Comparison of ENCODE assay signal across 18 mouse cellular contexts in genomic region chr5:120425711-120426110, GRCm38 (mm10). TPM values are rescaled to one million over a fixed set of nuclear protein-coding genes. Genes with fewer than 3 reads are reported as not detected.
DNase-seq lines count a peak whose midpoint lies in the region; ATAC-seq lines count a peak whose summit lies in the region.
"Had no signal": no experiment of that assay in that cellular context is flagged by ENCODE, and none has a peak within 500 bp of the region (broad histone marks: within the 10 kb centered on the region; RNA-seq: fewer than 3 reads in every experiment).

No protein-coding gene starts in this region.

- H3K36me3 ChIP-seq in neural tube, embryonic 11.5 days (ENCODE audit: control insufficient read depth, insufficient read depth, low read length) = no peaks in the 10 kb centered on the region
- H3K36me3 ChIP-seq in hindbrain, embryonic 12.5 days = no peaks in the 10 kb centered on the region
- H3K36me3 ChIP-seq in midbrain, embryonic 12.5 days = no peaks in the 10 kb centered on the region
- H3K36me3 ChIP-seq in neural tube, embryonic 15.5 days = no peaks in the 10 kb centered on the region
- no peaks in the 10 kb centered on the region for H3K36me3 ChIP-seq in kidney, embryonic 16.5 days (ENCODE audit: insufficient read depth, low read length)
- H3K36me3 ChIP-seq in heart, embryonic 12.5 days = no peaks in the 10 kb centered on the region
- H3K36me3 ChIP-seq: kidney, embryonic 15.5 days had no signal

- no peak for ATAC-seq in neural tube, embryonic 11.5 days (ENCODE audit: insufficient read depth, low FRiP score, low TSS enrichment)
- ATAC-seq in hindbrain, embryonic 12.5 days (ENCODE audit: low FRiP score) = peak; percentile 18; the same call in 1 of the 2 replicates
- ATAC-seq in midbrain, embryonic 12.5 days (ENCODE audit: low FRiP score, low read depth) = no peak
- ATAC-seq in neural tube, embryonic 15.5 days (ENCODE audit: low FRiP score) = no peak; the same call in 1 of the 2 replicates
- no peak for ATAC-seq in kidney, embryonic 16.5 days (ENCODE audit: low FRiP score, low TSS enrichment)
- no peak for ATAC-seq in heart, embryonic 12.5 days (ENCODE audit: insufficient number of reproducible peaks, low FRiP score)

- H3K4me3 ChIP-seq in neural tube, embryonic 11.5 days (ENCODE audit: low read depth, low read length) = 0 out of 2 replicates have a peak overlapping the region, but pooled peaks have one; percentile 13
- H3K4me3 ChIP-seq in hindbrain, embryonic 12.5 days = peak overlapping the region; percentile 55
- peak overlapping the region; percentile 55 for H3K4me3 ChIP-seq in midbrain, embryonic 12.5 days
- peak overlapping the region; percentile 38 for H3K4me3 ChIP-seq in neural tube, embryonic 15.5 days (replicated peaks)
- no peak overlapping the region for H3K4me3 ChIP-seq in kidney, embryonic 16.5 days (ENCODE audit: low read length)
- H3K4me3 ChIP-seq in heart, embryonic 12.5 days = no peak overlapping the region
- H3K4me3 ChIP-seq: kidney, embryonic 15.5 days had no signal

- peak overlapping the region; percentile 19; the same call in 1 of the 2 replicates for H3K4me2 ChIP-seq in neural tube, embryonic 11.5 days (ENCODE audit: low read depth)
- peak overlapping the region; percentile 59 for H3K4me2 ChIP-seq in hindbrain, embryonic 12.5 days (replicated peaks)
- H3K4me2 ChIP-seq in midbrain, embryonic 12.5 days (replicated peaks) = peak overlapping the region; percentile 52
- peak overlapping the region; percentile 55 for H3K4me2 ChIP-seq in neural tube, embryonic 15.5 days
- H3K4me2 ChIP-seq in kidney, embryonic 16.5 days (replicated peaks; ENCODE audit: low read depth, low read length) = no peak overlapping the region
- H3K4me2 ChIP-seq in heart, embryonic 12.5 days = no peak overlapping the region
- H3K4me2 ChIP-seq: kidney, embryonic 15.5 days; lung, embryonic 14.5 days had no signal

- peak overlapping the region; percentile 44 for H3K9ac ChIP-seq in neural tube, embryonic 11.5 days (ENCODE audit: low read length)
- H3K9ac ChIP-seq in hindbrain, embryonic 12.5 days = peak overlapping the region; percentile 75
- peak overlapping the region; percentile 59 for H3K9ac ChIP-seq in midbrain, embryonic 12.5 days (replicated peaks)
- peak overlapping the region; percentile 48 for H3K9ac ChIP-seq in neural tube, embryonic 15.5 days (replicated peaks)
- no peak overlapping the region for H3K9ac ChIP-seq in kidney, embryonic 16.5 days (replicated peaks; ENCODE audit: low read length)
- no peak overlapping the region for H3K9ac ChIP-seq in heart, embryonic 12.5 days
- H3K9ac ChIP-seq: kidney, embryonic 15.5 days; lung, embryonic 14.5 days had no signal

- 0% methylated on average over 9 of the region's 20 CpGs for WGBS in neural tube, embryonic 11.5 days
- WGBS in hindbrain, embryonic 12.5 days = 0% methylated on average over 16 of the region's 20 CpGs
- 0% methylated on average over 19 of the region's 20 CpGs for WGBS in midbrain, embryonic 12.5 days
- 0% methylated on average over 13 of the region's 20 CpGs for WGBS in neural tube, embryonic 15.5 days
- 0% methylated on average over 15 of the region's 20 CpGs for WGBS in kidney, embryonic 16.5 days
- 0% methylated on average over 11 of the region's 20 CpGs for WGBS in heart, embryonic 12.5 days

- peaks cover 8% of the 10 kb centered on the region; the same call in 1 of the 2 replicates for H3K4me1 ChIP-seq in neural tube, embryonic 11.5 days (ENCODE audit: control insufficient read depth, insufficient read depth, low read length)
- peaks cover 18% of the 10 kb centered on the region for H3K4me1 ChIP-seq in hindbrain, embryonic 12.5 days
- peaks cover 24% of the 10 kb centered on the region for H3K4me1 ChIP-seq in midbrain, embryonic 12.5 days
- 0 out of 2 replicates have a peak, but pooled peaks cover 6% of the 10 kb centered on the region for H3K4me1 ChIP-seq in neural tube, embryonic 15.5 days
- H3K4me1 ChIP-seq in kidney, embryonic 16.5 days (ENCODE audit: insufficient read depth, low read length) = no peaks in the 10 kb centered on the region
- no peaks in the 10 kb centered on the region for H3K4me1 ChIP-seq in heart, embryonic 12.5 days (replicated peaks)

- peak; percentile 32 for DNase-seq in neural tube, embryonic 11.5 days (ENCODE audit: low spot score)
- no peak for DNase-seq in neural tube, embryonic 10.5 days (ENCODE audit: extremely low spot score, low spot score)
- no peak for DNase-seq in left cerebral cortex, adult 8-10 months (ENCODE audit: low spot score in 2 of 2)
- DNase-seq: adrenal gland, adult 8-10 months; cerebellum, adult 8-10 months; lung, embryonic 14.5 days; right cerebral cortex, postnatal 25 days had no signal

- no peaks in the 10 kb centered on the region for H3K9me3 ChIP-seq in neural tube, embryonic 11.5 days (ENCODE audit: control insufficient read depth, low read length)
- H3K9me3 ChIP-seq in hindbrain, embryonic 12.5 days (replicated peaks) = no peaks in the 10 kb centered on the region
- H3K9me3 ChIP-seq in midbrain, embryonic 12.5 days = no peaks in the 10 kb centered on the region
- H3K9me3 ChIP-seq in neural tube, embryonic 15.5 days (replicated peaks) = no peaks in the 10 kb centered on the region
- no peaks in the 10 kb centered on the region for H3K9me3 ChIP-seq in kidney, embryonic 16.5 days (ENCODE audit: low read length)
- no peaks in the 10 kb centered on the region for H3K9me3 ChIP-seq in heart, embryonic 12.5 days (replicated peaks)
- H3K9me3 ChIP-seq: kidney, embryonic 15.5 days had no signal

- peak overlapping the region; percentile 31; the same call in 1 of the 2 replicates for H3K27ac ChIP-seq in neural tube, embryonic 11.5 days (ENCODE audit: low read depth, low read length)
- peak overlapping the region; percentile 95 for H3K27ac ChIP-seq in hindbrain, embryonic 12.5 days
- peak overlapping the region; percentile 88 for H3K27ac ChIP-seq in midbrain, embryonic 12.5 days (replicated peaks)
- H3K27ac ChIP-seq in neural tube, embryonic 15.5 days (replicated peaks) = peak overlapping the region; percentile 91
- H3K27ac ChIP-seq in kidney, embryonic 16.5 days (ENCODE audit: low read length) = no peak overlapping the region
- H3K27ac ChIP-seq in heart, embryonic 12.5 days (ENCODE audit: poor library complexity, severe bottlenecking) = no peak overlapping the region
- H3K27ac ChIP-seq: kidney, embryonic 15.5 days; macrophage had no signal

- peaks cover 83% of the 10 kb centered on the region for H3K27me3 ChIP-seq in neural tube, embryonic 11.5 days (ENCODE audit: control insufficient read depth, insufficient read depth, low read length)
- peaks cover 92% of the 10 kb centered on the region for H3K27me3 ChIP-seq in hindbrain, embryonic 12.5 days
- peaks cover 97% of the 10 kb centered on the region for H3K27me3 ChIP-seq in midbrain, embryonic 12.5 days
- H3K27me3 ChIP-seq in neural tube, embryonic 15.5 days (replicated peaks) = peaks cover 67% of the 10 kb centered on the region
- H3K27me3 ChIP-seq in kidney, embryonic 16.5 days (ENCODE audit: insufficient read depth, low read length) = peaks cover 91% of the 10 kb centered on the region
- peaks cover 99% of the 10 kb centered on the region for H3K27me3 ChIP-seq in heart, embryonic 12.5 days (replicated peaks)

RNA-seq across cellular contexts. Expression of gene Lhx5, which starts 5.8 kb away (rescaled TPM):
- polyA plus RNA-seq in neural tube, embryonic 11.5 days (2014; fragmentation: Nextera tagmentation; extraction: Ambion mirVana) = 29.9 and 31.2 TPM in 2 replicates
- 63.0 and 67.2 TPM in 2 replicates for polyA plus RNA-seq in hindbrain, embryonic 12.5 days (2016; fragmentation: Nextera tagmentation; extraction: Ambion mirVana)
- polyA plus RNA-seq in midbrain, embryonic 12.5 days (2016; fragmentation: Nextera tagmentation; extraction: Ambion mirVana) = 45.2 and 51.9 TPM in 2 replicates
- polyA plus RNA-seq in neural tube, embryonic 15.5 days (2015; fragmentation: Nextera tagmentation; extraction: Ambion mirVana) = 18.7 and 22.4 TPM in 2 replicates
- polyA plus RNA-seq in kidney, embryonic 16.5 days (2015; fragmentation: Nextera tagmentation; extraction: Ambion mirVana) = not detected in 2 replicates
- polyA plus RNA-seq in heart, embryonic 12.5 days (2016; fragmentation: Nextera tagmentation; extraction: Ambion mirVana) = 0.11 TPM in 1 of 2 replicates, not detected in the other
- under 1 TPM; 0.16 to 0.46 (median 0.34) TPM for total RNA-seq in left cerebral cortex, adult 8-10 months (2022)
- total RNA-seq: adrenal gland, adult 8-10 months; granulocyte monocyte progenitor cell, adult 5-6 weeks; liver, adult 2 months had no signal
- polyA plus RNA-seq: heart, embryonic 16.5 days; intestine, embryonic 14.5 days; kidney, embryonic 15.5 days; liver, adult 2 months; lung, embryonic 14.5 days; macrophage had no signal

RNA-seq across cellular contexts. Expression of gene Sdsl, which starts 46.9 kb away (rescaled TPM):
- 5.3 and 5.9 TPM in 2 replicates for polyA plus RNA-seq in neural tube, embryonic 11.5 days (2014; fragmentation: Nextera tagmentation; extraction: Ambion mirVana)
- polyA plus RNA-seq in hindbrain, embryonic 12.5 days (2016; fragmentation: Nextera tagmentation; extraction: Ambion mirVana) = 5.4 and 7.5 TPM in 2 replicates
- polyA plus RNA-seq in midbrain, embryonic 12.5 days (2016; fragmentation: Nextera tagmentation; extraction: Ambion mirVana) = 6.4 and 7.5 TPM in 2 replicates
- polyA plus RNA-seq in neural tube, embryonic 15.5 days (2015; fragmentation: Nextera tagmentation; extraction: Ambion mirVana) = 7.9 TPM in 2 replicates
- polyA plus RNA-seq in kidney, embryonic 16.5 days (2015; fragmentation: Nextera tagmentation; extraction: Ambion mirVana) = 13.3 and 15.3 TPM in 2 replicates
- 9.1 and 10.6 TPM in 2 replicates for polyA plus RNA-seq in heart, embryonic 12.5 days (2016; fragmentation: Nextera tagmentation; extraction: Ambion mirVana)
- 1 to 10 TPM; 4.2 to 7.8 (median 6.2) TPM for total RNA-seq in left cerebral cortex, adult 8-10 months (2022)
- polyA plus RNA-seq: macrophage had no signal

RNA-seq across cellular contexts. Expression of gene Sds, which starts 50.6 kb away (rescaled TPM):
- polyA plus RNA-seq in neural tube, embryonic 11.5 days (2014; fragmentation: Nextera tagmentation; extraction: Ambion mirVana) = not detected in 2 replicates
- not detected in 2 replicates for polyA plus RNA-seq in hindbrain, embryonic 12.5 days (2016; fragmentation: Nextera tagmentation; extraction: Ambion mirVana)
- not detected in 2 replicates for polyA plus RNA-seq in midbrain, embryonic 12.5 days (2016; fragmentation: Nextera tagmentation; extraction: Ambion mirVana)
- polyA plus RNA-seq in neural tube, embryonic 15.5 days (2015; fragmentation: Nextera tagmentation; extraction: Ambion mirVana) = not detected in 2 replicates
- not detected in 2 replicates for polyA plus RNA-seq in kidney, embryonic 16.5 days (2015; fragmentation: Nextera tagmentation; extraction: Ambion mirVana)
- not detected in 2 replicates for polyA plus RNA-seq in heart, embryonic 12.5 days (2016; fragmentation: Nextera tagmentation; extraction: Ambion mirVana)
- total RNA-seq in left cerebral cortex, adult 8-10 months (2022) = 1 to 10 TPM in 1 of 4 experiments, under 1 TPM in 2, not detected in 1; 0.61 to 2.0 (median 1.00) TPM
- total RNA-seq: granulocyte monocyte progenitor cell, adult 5-6 weeks had no signal
- polyA plus RNA-seq: intestine, embryonic 14.5 days; kidney, embryonic 15.5 days; lung, embryonic 14.5 days; macrophage had no signal

Comparison
In these comparisons a context has a peak if more than half of its experiments do, and no peak if none do; other contexts are left out.
1. H3K27ac ChIP-seq: peak in neural tube, embryonic 11.5 days (single experiment), hindbrain, embryonic 12.5 days (single experiment), midbrain, embryonic 12.5 days (single experiment) and neural tube, embryonic 15.5 days (single experiment); none in kidney, embryonic 16.5 days (single experiment) and heart, embryonic 12.5 days (single experiment).
2. H3K4me2 ChIP-seq: peak in neural tube, embryonic 11.5 days (single experiment), hindbrain, embryonic 12.5 days (single experiment), midbrain, embryonic 12.5 days (single experiment) and neural tube, embryonic 15.5 days (single experiment); none in kidney, embryonic 16.5 days (single experiment) and heart, embryonic 12.5 days (single experiment).
3. H3K4me3 ChIP-seq: peak in neural tube, embryonic 11.5 days (single experiment), hindbrain, embryonic 12.5 days (single experiment), midbrain, embryonic 12.5 days (single experiment) and neural tube, embryonic 15.5 days (single experiment); none in kidney, embryonic 16.5 days (single experiment) and heart, embryonic 12.5 days (single experiment).
4. H3K9ac ChIP-seq: peak in neural tube, embryonic 11.5 days (single experiment), hindbrain, embryonic 12.5 days (single experiment), midbrain, embryonic 12.5 days (single experiment) and neural tube, embryonic 15.5 days (single experiment); none in kidney, embryonic 16.5 days (single experiment) and heart, embryonic 12.5 days (single experiment).
5. RNA of gene Lhx5, which starts 5.8 kb away (polyA plus RNA-seq): 63.0 to 67.2 TPM in hindbrain, embryonic 12.5 days, 45.2 to 51.9 TPM in midbrain, embryonic 12.5 days, 29.9 to 31.2 TPM in neural tube, embryonic 11.5 days and 18.7 to 22.4 TPM in neural tube, embryonic 15.5 days; 0.11 TPM in heart, embryonic 12.5 days and not detected in kidney, embryonic 16.5 days; every median in the first group is over 10 times any median in the second.